Mouse (Mus musculus) midbrain, embryonic 13.5 days (tissue): ENCODE results near the gene Pip5k1b. TPM values are rescaled to one million over a fixed set of nuclear protein-coding genes. Genes with fewer than 3 reads are reported as not detected.
A peak's percentile ranks its signal among the peaks of the same experiment; 100 is the strongest.

ENCODE experiments used
- ATAC-seq: fragments of 200-750 bp; cut with Nextera tagmentation; 2 replicates; pipeline ENCODE4 v1.8.0; 2017; ENCODE audit warnings: mild to moderate bottlenecking, moderate TSS enrichment, moderate library complexity
- H3K27ac ChIP-seq: fragments of 300-500 bp; sonication (generic); 2 replicates; pipeline ENCODE4 v1.5.1; 2015; ENCODE audit warnings: inconsistent platforms, mild to moderate bottlenecking, moderate library complexity
- H3K27me3 ChIP-seq: fragments of 300-500 bp; sonication (generic); 2 replicates; pipeline ENCODE4 v1.6.1; 2015; ENCODE audit warnings: mild to moderate bottlenecking, inconsistent platforms
- H3K36me3 ChIP-seq: fragments of 300-500 bp; sonication (generic); 2 replicates; pipeline ENCODE4 v1.6.1; 2015; ENCODE audit warnings: mild to moderate bottlenecking, inconsistent platforms
- H3K4me1 ChIP-seq: fragments of 300-500 bp; sonication (generic); replicated peaks from 2 replicates; pipeline ENCODE4 v1.6.1; 2015; ENCODE audit warnings: inconsistent platforms
- H3K4me2 ChIP-seq: fragments of 300-500 bp; sonication (generic); replicated peaks from 2 replicates; pipeline ENCODE4 v1.6.1; 2015; ENCODE audit warnings: moderate library complexity, mild to moderate bottlenecking, inconsistent platforms
- H3K4me3 ChIP-seq: fragments of 300-500 bp; sonication (generic); replicated peaks from 2 replicates; pipeline ENCODE4 v1.5.1; 2015; ENCODE audit warnings: mild to moderate bottlenecking, inconsistent platforms
- H3K9ac ChIP-seq: fragments of 300-500 bp; sonication (generic); replicated peaks from 2 replicates; pipeline ENCODE4 v1.6.1; 2015; ENCODE audit warnings: mild to moderate bottlenecking, inconsistent platforms
- H3K9me3 ChIP-seq: fragments of 300-500 bp; sonication (generic); 2 replicates; pipeline ENCODE4 v1.6.1; 2016; ENCODE audit warnings: mild to moderate bottlenecking, inconsistent platforms
- WGBS: fragments of 180-500 bp; shearing (Covaris S2); methylation state at CpG from one replicate; pipeline ENCODE4 v1.1.7; 2015; 5-methylcytosine and 5-hydroxymethylcytosine counted together
- polyA plus RNA-seq: library from polyadenylated mRNA; unstranded; fragments of >200 nt; fragmentation: Nextera tagmentation; extraction: Ambion mirVana; gene quantifications from 2 replicates; pipeline ENCODE4 v1.2.1, GENCODE M21; 2015

The Pip5k1b gene
- polyA plus RNA-seq, 1 experiment from 2014 or later = 1.3 TPM

GRCm38 (mm10) chr19:24476929-24477882 is 78.5 kb downstream of the Pip5k1b start, which contains the start of gene Fam122a:
Fam122a (minus strand) TSS chr19:24477356.
- H3K27ac ChIP-seq = peak within 1 kb of the TSS; percentile 95
- H3K4me3 ChIP-seq = peak within 1 kb of the TSS; percentile 87
- ATAC-seq = peak; percentile 97
- H3K9ac ChIP-seq = peak within 1 kb of the TSS; percentile 92
- H3K9me3 ChIP-seq = no peaks in the 10 kb centered on the region
- peaks cover 30% of the 10 kb centered on the region for H3K4me1 ChIP-seq
- H3K36me3 ChIP-seq = 0 out of 2 replicates have a peak, but pooled peaks cover 2% of the 10 kb centered on the region
- H3K4me2 ChIP-seq = peak within 1 kb of the TSS; percentile 89
- peaks cover 6% of the 10 kb centered on the region; the same call in 1 of the 2 replicates for H3K27me3 ChIP-seq
- under 1% methylated on average over 92 of the region's 92 CpGs for WGBS

- Histone ChIP-seq H3K4me2 (peak overlapping the region; percentile 89), H3K4me1 (peaks cover 30% of the 10 kb centered on the region), H3K4me3 (peak overlapping the region; percentile 87), H3K27me3 (peaks cover 6% of the 10 kb centered on the region; the same call in 1 of the 2 replicates), H3K27ac (peak overlapping the region; percentile 95), H3K36me3 (0 out of 2 replicates have a peak, but pooled peaks cover 2% of the 10 kb centered on the region), H3K9me3 (no peaks in the 10 kb centered on the region), H3K9ac (peak overlapping the region; percentile 92)
- 2% methylated on average over 11 of the region's 11 CpGs for WGBS
- no peak for ATAC-seq
These were observed 79.2 kb downstream of the Pip5k1b start for GRCm38 (mm10) chr19:24476461-24476860.

GRCm38 (mm10) chr19:24475281-24475680 is 80.4 kb downstream of the Pip5k1b start:
- no peak overlapping the region for H3K4me3 ChIP-seq
- 77% methylated on average over 6 of the region's 6 CpGs for WGBS
- H3K4me2 ChIP-seq = peak overlapping the region; percentile 19

GRCm38 (mm10) chr19:24472512-24472911 is 83.2 kb downstream of the Pip5k1b start:
- H3K4me3 ChIP-seq = no peak overlapping the region
- no peak overlapping the region for H3K9ac ChIP-seq
- H3K27ac ChIP-seq = no peak overlapping the region
- peaks cover 22% of the 10 kb centered on the region for H3K4me1 ChIP-seq
- WGBS = 87% methylated on average over 5 of the region's 5 CpGs
- H3K4me2 ChIP-seq = no peak overlapping the region
- 0 out of 2 replicates have a peak, but pooled peaks cover 2% of the 10 kb centered on the region for H3K36me3 ChIP-seq
- ATAC-seq = no peak
- no peaks in the 10 kb centered on the region for H3K27me3 ChIP-seq
- H3K9me3 ChIP-seq = no peaks in the 10 kb centered on the region

More at GRCm38 (mm10) chr19:24475281-24475680, 80.4 kb downstream of the Pip5k1b start:
- Histone ChIP-seq H3K9ac (no peak overlapping the region), H3K4me1 (peaks cover 30% of the 10 kb centered on the region), H3K27ac (no peak overlapping the region), H3K27me3 (no peaks in the 10 kb centered on the region), H3K9me3 (no peaks in the 10 kb centered on the region), H3K36me3 (0 out of 2 replicates have a peak, but pooled peaks cover 2% of the 10 kb centered on the region)
- no peak for ATAC-seq

- no peaks in the 10 kb centered on the region for H3K9me3 ChIP-seq
- no peak for ATAC-seq
- WGBS = 92% methylated on average over 6 of the region's 6 CpGs
- no peaks in the 10 kb centered on the region for H3K27me3 ChIP-seq
- peaks cover 21% of the 10 kb centered on the region for H3K4me1 ChIP-seq
- H3K36me3 ChIP-seq = 0 out of 2 replicates have a peak, but pooled peaks cover 2% of the 10 kb centered on the region
- H3K27ac ChIP-seq = no peak overlapping the region
- H3K4me3 ChIP-seq = no peak overlapping the region
- H3K9ac ChIP-seq = no peak overlapping the region
- H3K4me2 ChIP-seq = no peak overlapping the region
These were observed 84.1 kb downstream of the Pip5k1b start for GRCm38 (mm10) chr19:24471538-24471937.

- 66% methylated on average over 4 of the region's 4 CpGs for WGBS
- Histone ChIP-seq H3K9me3 (no peaks in the 10 kb centered on the region), H3K9ac (no peak overlapping the region), H3K27ac (no peak overlapping the region), H3K4me3 (no peak overlapping the region), H3K4me2 (no peak overlapping the region), H3K36me3 (0 out of 2 replicates have a peak, but pooled peaks cover 2% of the 10 kb centered on the region), H3K27me3 (no peaks in the 10 kb centered on the region), H3K4me1 (0 out of 2 replicates have a peak, but pooled peaks cover under 1% of the 10 kb centered on the region)
- ATAC-seq = no peak
These were observed 86.5 kb downstream of the Pip5k1b start for GRCm38 (mm10) chr19:24469216-24469615.

- ATAC-seq = no peak
- Histone ChIP-seq H3K9me3 (no peaks in the 10 kb centered on the region), H3K27ac (no peak overlapping the region), H3K4me3 (no peak overlapping the region), H3K27me3 (no peaks in the 10 kb centered on the region), H3K36me3 (0 out of 2 replicates have a peak, but pooled peaks cover 2% of the 10 kb centered on the region), H3K4me2 (no peak overlapping the region), H3K4me1 (no peaks in the 10 kb centered on the region), H3K9ac (no peak overlapping the region)
- WGBS = 63% methylated on average over 3 of the region's 3 CpGs
These were observed 87.1 kb downstream of the Pip5k1b start for GRCm38 (mm10) chr19:24468616-24469015.

- 85% methylated on average over 3 of the region's 3 CpGs for WGBS
- Histone ChIP-seq H3K4me2 (no peak overlapping the region), H3K36me3 (no peaks in the 10 kb centered on the region), H3K27me3 (no peaks in the 10 kb centered on the region), H3K9ac (no peak overlapping the region), H3K9me3 (no peaks in the 10 kb centered on the region), H3K4me3 (no peak overlapping the region), H3K27ac (no peak overlapping the region), H3K4me1 (no peaks in the 10 kb centered on the region)
- no peak for ATAC-seq
These were observed 92.7 kb downstream of the Pip5k1b start for GRCm38 (mm10) chr19:24463011-24463410.

GRCm38 (mm10) chr19:24456591-24457231 is 99.0 kb downstream of the Pip5k1b start:
- Histone ChIP-seq H3K27ac (no peak overlapping the region), H3K9ac (no peak overlapping the region), H3K4me1 (peaks cover 22% of the 10 kb centered on the region), H3K9me3 (no peaks in the 10 kb centered on the region), H3K36me3 (no peaks in the 10 kb centered on the region), H3K27me3 (no peaks in the 10 kb centered on the region), H3K4me2 (no peak overlapping the region), H3K4me3 (no peak overlapping the region)
- no peak for ATAC-seq
- 95% methylated on average over 6 of the region's 6 CpGs for WGBS

GRCm38 (mm10) chr19:24455249-24455960 is 100.3 kb downstream of the Pip5k1b start:
- no peak overlapping the region for H3K4me3 ChIP-seq
- no peak for ATAC-seq
- H3K4me1 ChIP-seq = peaks cover 22% of the 10 kb centered on the region
- no peak overlapping the region for H3K9ac ChIP-seq
- WGBS = 74% methylated on average over 6 of the region's 6 CpGs
- H3K4me2 ChIP-seq = no peak overlapping the region
- no peaks in the 10 kb centered on the region for H3K9me3 ChIP-seq
- H3K27ac ChIP-seq = no peak overlapping the region
- H3K27me3 ChIP-seq = no peaks in the 10 kb centered on the region
- H3K36me3 ChIP-seq = no peaks in the 10 kb centered on the region

GRCm38 (mm10) chr19:24454451-24454850 is 101.2 kb downstream of the Pip5k1b start:
- peaks cover 22% of the 10 kb centered on the region for H3K4me1 ChIP-seq
- no peak overlapping the region for H3K4me2 ChIP-seq
- H3K27ac ChIP-seq = no peak overlapping the region
- H3K4me3 ChIP-seq = no peak overlapping the region
- 89% methylated on average over 2 of the region's 2 CpGs for WGBS
- H3K9ac ChIP-seq = no peak overlapping the region
- H3K9me3 ChIP-seq = no peaks in the 10 kb centered on the region
- no peaks in the 10 kb centered on the region for H3K36me3 ChIP-seq
- no peaks in the 10 kb centered on the region for H3K27me3 ChIP-seq
- ATAC-seq = no peak
